Mouse (Mus musculus): Measurements from ENCODE around the gene Upk3bl. TPM values are rescaled to one million over a fixed set of nuclear protein-coding genes. Genes with fewer than 3 reads are reported as not detected.

Upk3bl gene
- 0.14 TPM in 1 of 2 replicates, not detected in the other for polyA plus RNA-seq (2015; fragmentation: Nextera tagmentation; extraction: Ambion mirVana)

GRCm38 (mm10) chr5:136054301-136055077 lies at the start of gene Upk3bl:
Upk3bl (plus strand) TSS chr5:136054492.

GRCm38 (mm10) chr5:136038258-136039214 lies 15.8 kb upstream of the Upk3bl start, which contains the start of gene Upk3b:
Upk3b (plus strand) TSS chr5:136038496.

DNA sequence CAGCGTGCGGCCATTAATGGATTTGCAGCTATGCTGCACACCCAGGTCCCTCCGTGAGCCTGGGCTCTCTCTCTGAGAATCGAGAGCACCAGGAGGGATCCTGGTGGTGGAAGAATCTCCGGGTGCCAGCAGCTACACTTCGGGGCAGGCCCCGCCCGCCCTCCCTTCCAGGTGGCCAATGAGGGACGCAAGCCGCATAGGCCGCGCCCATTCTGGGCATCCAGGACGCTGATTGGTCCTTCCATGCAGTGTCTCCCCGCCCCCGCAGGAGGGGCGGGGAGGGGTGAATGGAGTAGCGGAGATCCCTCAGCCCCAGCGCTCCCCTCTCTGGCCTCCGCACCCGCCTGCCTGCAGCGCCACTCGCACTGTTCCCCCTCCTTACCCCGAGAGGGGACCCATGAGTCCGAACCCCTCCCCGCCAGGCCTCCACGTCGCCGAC lies 29.4 kb downstream of the Upk3bl start, which contains the start of gene Rasa4:
Gene Rasa4, plus strand, starts transcription at position 248 of the 439 bp plus-strand sequence.

Small RNA genes within 50 kb of the gene (microRNA-seq; reads per million reads assigned to microRNA genes)
- not detected for gene Mir7035

Other genes starting within 250 kb of the Upk3bl start
- gene Srrm3, start 247.6 kb upstream of the Upk3bl start, polyA plus RNA-seq (2015; fragmentation: Nextera tagmentation; extraction: Ambion mirVana): 61.2 and 76.3 TPM in 2 replicates
- gene Hspb1, start 166.6 kb upstream of the Upk3bl start, polyA plus RNA-seq (2015; fragmentation: Nextera tagmentation; extraction: Ambion mirVana): 39.9 and 63.0 TPM in 2 replicates
- gene Ywhag, start 119.9 kb upstream of the Upk3bl start, polyA plus RNA-seq (2015; fragmentation: Nextera tagmentation; extraction: Ambion mirVana): 658 and 779 TPM in 2 replicates
- gene Ssc4d, start 80.0 kb upstream of the Upk3bl start, polyA plus RNA-seq (2015; fragmentation: Nextera tagmentation; extraction: Ambion mirVana): 2.6 and 3.0 TPM in 2 replicates
- 0.34 and 0.45 TPM in 2 replicates for gene Zp3, start 74.4 kb upstream of the Upk3bl start, polyA plus RNA-seq (2015; fragmentation: Nextera tagmentation; extraction: Ambion mirVana)
- 15.7 and 18.5 TPM in 2 replicates for gene Dtx2, start 59.7 kb upstream of the Upk3bl start, polyA plus RNA-seq (2015; fragmentation: Nextera tagmentation; extraction: Ambion mirVana)
- 0.04 TPM in 1 of 2 replicates, not detected in the other for gene Upk3b, start 16.0 kb upstream of the Upk3bl start, polyA plus RNA-seq (2015; fragmentation: Nextera tagmentation; extraction: Ambion mirVana)
- gene Rasa4, start 29.4 kb downstream of the Upk3bl start, polyA plus RNA-seq (2015; fragmentation: Nextera tagmentation; extraction: Ambion mirVana): 17.8 and 20.2 TPM in 2 replicates
- 237 and 239 TPM in 2 replicates for gene Polr2j, start 62.1 kb downstream of the Upk3bl start, polyA plus RNA-seq (2015; fragmentation: Nextera tagmentation; extraction: Ambion mirVana)
- 17.4 and 18.3 TPM in 2 replicates for gene Lrwd1, start 81.6 kb downstream of the Upk3bl start, polyA plus RNA-seq (2015; fragmentation: Nextera tagmentation; extraction: Ambion mirVana)
- 15.2 and 17.8 TPM in 2 replicates for gene Alkbh4, start 81.7 kb downstream of the Upk3bl start, polyA plus RNA-seq (2015; fragmentation: Nextera tagmentation; extraction: Ambion mirVana)
- gene Orai2, start 116.2 kb downstream of the Upk3bl start, polyA plus RNA-seq (2015; fragmentation: Nextera tagmentation; extraction: Ambion mirVana): 57.6 and 58.3 TPM in 2 replicates
- gene Prkrip1, start 144.5 kb downstream of the Upk3bl start, polyA plus RNA-seq (2015; fragmentation: Nextera tagmentation; extraction: Ambion mirVana): 52.6 and 53.3 TPM in 2 replicates
- 19.9 and 20.7 TPM in 2 replicates for gene Sh2b2, start 192.1 kb downstream of the Upk3bl start, polyA plus RNA-seq (2015; fragmentation: Nextera tagmentation; extraction: Ambion mirVana)